Mouse (Mus musculus): Measurements from ENCODE around the gene Ptprt. TPM values are rescaled to one million over a fixed set of nuclear protein-coding genes. Genes with fewer than 3 reads are reported as not detected.

The Ptprt gene
- polyA plus RNA-seq, 1 experiment from 2014 or later, result 23.6 TPM

DNA sequence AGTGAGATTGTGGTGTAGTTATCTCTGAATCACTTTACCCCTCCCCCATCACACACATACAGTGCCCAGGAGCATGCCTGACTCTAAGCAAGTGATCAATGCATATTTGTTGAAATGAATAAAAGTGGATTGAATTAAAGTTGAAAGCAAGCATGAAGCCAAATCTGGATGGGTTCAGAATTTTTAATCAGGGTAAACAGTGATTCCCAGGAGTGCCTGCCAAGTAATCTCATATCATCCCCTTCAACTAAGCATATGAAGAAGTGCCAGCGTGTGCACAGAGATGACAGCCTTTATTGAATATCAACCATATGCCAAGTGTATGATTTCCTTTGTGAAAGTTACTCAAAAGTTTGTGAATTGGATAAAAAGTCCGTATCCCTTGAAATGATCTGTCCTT, 893.4 kb downstream of the Ptprt start:
- 91% methylated on average over 2 of the region's 2 CpGs for WGBS
- Histone ChIP-seq H3K36me3 (ENCODE audit: control insufficient read depth, insufficient read depth, low read length) (no peaks in the 10 kb centered on the region), H3K4me2 (ENCODE audit: low read depth, low read length) (no peak overlapping the region), H3K9ac (replicated peaks; ENCODE audit: low read depth, low read length) (no peak overlapping the region), H3K9me3 (ENCODE audit: control insufficient read depth, low read length) (no peaks in the 10 kb centered on the region), H3K27me3 (ENCODE audit: control insufficient read depth, insufficient read depth, low read length) (no peaks in the 10 kb centered on the region), H3K4me1 (ENCODE audit: control insufficient read depth, insufficient read depth, low read length) (no peaks in the 10 kb centered on the region), H3K27ac (ENCODE audit: low read depth, low read length) (no peak overlapping the region), H3K4me3 (ENCODE audit: low read depth, low read length) (no peak overlapping the region)
- ATAC-seq (ENCODE audit: low read depth), result no peak

DNA sequence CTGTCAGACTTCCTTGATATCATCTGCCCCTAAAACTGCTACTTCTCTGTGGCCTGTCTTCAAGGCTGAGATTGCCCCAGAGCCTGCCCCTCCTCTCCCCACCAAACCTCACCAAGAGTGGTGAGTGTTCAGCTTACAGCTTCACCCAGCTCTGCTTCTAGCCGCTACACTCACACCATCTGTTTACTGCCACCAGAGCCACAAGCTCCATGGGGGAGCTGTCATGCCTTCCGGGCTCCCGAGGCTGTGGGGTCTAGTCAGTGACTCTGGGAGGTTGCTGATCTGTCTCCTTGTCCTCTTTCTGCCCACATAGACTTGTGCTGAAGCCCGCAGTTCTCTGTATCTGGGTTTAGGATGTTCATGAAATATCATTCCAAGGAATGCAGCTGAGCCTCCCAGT, 947.9 kb downstream of the Ptprt start:
- Histone ChIP-seq H3K27ac (ENCODE audit: low read depth, low read length) (no peak overlapping the region), H3K4me1 (ENCODE audit: control insufficient read depth, insufficient read depth, low read length) (no peaks in the 10 kb centered on the region), H3K36me3 (ENCODE audit: control insufficient read depth, insufficient read depth, low read length) (no peaks in the 10 kb centered on the region), H3K4me2 (ENCODE audit: low read depth, low read length) (no peak overlapping the region), H3K27me3 (ENCODE audit: control insufficient read depth, insufficient read depth, low read length) (no peaks in the 10 kb centered on the region), H3K4me3 (ENCODE audit: low read depth, low read length) (no peak overlapping the region), H3K9ac (replicated peaks; ENCODE audit: low read depth, low read length) (no peak overlapping the region), H3K9me3 (ENCODE audit: control insufficient read depth, low read length) (no peaks in the 10 kb centered on the region)
- WGBS, result 29% methylated on average over 4 of the region's 4 CpGs
- no peak for ATAC-seq (ENCODE audit: low read depth)

- H3K27me3 ChIP-seq (ENCODE audit: control insufficient read depth, insufficient read depth, low read length), result no peaks in the 10 kb centered on the region
- no peaks in the 10 kb centered on the region for H3K36me3 ChIP-seq (ENCODE audit: control insufficient read depth, insufficient read depth, low read length)
- no peak for ATAC-seq (ENCODE audit: low read depth)
- H3K9me3 ChIP-seq (ENCODE audit: control insufficient read depth, low read length), result no peaks in the 10 kb centered on the region
- no peak overlapping the region for H3K27ac ChIP-seq (ENCODE audit: low read depth, low read length)
- no peak overlapping the region for H3K4me2 ChIP-seq (ENCODE audit: low read depth, low read length)
- no peak overlapping the region for H3K4me3 ChIP-seq (ENCODE audit: low read depth, low read length)
- H3K9ac ChIP-seq (replicated peaks; ENCODE audit: low read depth, low read length), result no peak overlapping the region
- H3K4me1 ChIP-seq (ENCODE audit: control insufficient read depth, insufficient read depth, low read length), result peaks cover 12% of the 10 kb centered on the region; the same call in 1 of the 2 replicates
- 83% methylated on average over 5 of the region's 5 CpGs for WGBS
Observed at GRCm38 (mm10) chr2:161709316-161709715, 951.6 kb downstream of the Ptprt start.

- Histone ChIP-seq H3K27me3 (ENCODE audit: control insufficient read depth, insufficient read depth, low read length) (no peaks in the 10 kb centered on the region), H3K27ac (ENCODE audit: low read depth, low read length) (no peak overlapping the region), H3K4me3 (ENCODE audit: low read depth, low read length) (no peak overlapping the region), H3K36me3 (ENCODE audit: control insufficient read depth, insufficient read depth, low read length) (no peaks in the 10 kb centered on the region), H3K9me3 (ENCODE audit: control insufficient read depth, low read length) (no peaks in the 10 kb centered on the region), H3K4me2 (ENCODE audit: low read depth, low read length) (no peak overlapping the region), H3K9ac (replicated peaks; ENCODE audit: low read depth, low read length) (no peak overlapping the region), H3K4me1 (ENCODE audit: control insufficient read depth, insufficient read depth, low read length) (peaks cover 12% of the 10 kb centered on the region; the same call in 1 of the 2 replicates)
- 90% methylated on average over 7 of the region's 7 CpGs for WGBS
- no peak for ATAC-seq (ENCODE audit: low read depth)
Observed at GRCm38 (mm10) chr2:161706386-161706915, 954.5 kb downstream of the Ptprt start.

DNA sequence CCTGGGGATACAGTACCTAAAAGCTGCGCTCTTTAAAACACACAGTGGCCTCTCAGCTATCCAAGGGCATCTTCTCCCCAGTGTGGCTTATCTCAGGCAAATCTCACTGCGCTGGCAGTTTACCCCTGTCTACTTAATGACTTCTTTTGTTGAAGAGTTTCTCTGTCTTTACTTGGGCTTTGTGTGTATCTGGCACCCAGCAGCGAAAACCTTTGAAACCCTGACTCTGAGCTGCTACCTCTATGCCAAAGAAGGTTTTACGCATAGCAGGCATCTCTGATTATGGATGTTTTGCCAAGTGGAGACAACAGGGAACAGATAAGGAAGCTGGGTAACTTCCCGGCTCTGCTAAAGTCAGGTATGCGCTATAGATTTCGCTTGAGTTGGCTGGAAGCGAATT, 956.1 kb downstream of the Ptprt start:
- Histone ChIP-seq H3K9ac (replicated peaks; ENCODE audit: low read depth, low read length) (no peak overlapping the region), H3K27ac (ENCODE audit: low read depth, low read length) (0 out of 2 replicates have a peak overlapping the region, but pooled peaks have one; percentile 1), H3K4me2 (ENCODE audit: low read depth, low read length) (no peak overlapping the region), H3K9me3 (ENCODE audit: control insufficient read depth, low read length) (no peaks in the 10 kb centered on the region), H3K4me3 (ENCODE audit: low read depth, low read length) (no peak overlapping the region), H3K27me3 (ENCODE audit: control insufficient read depth, insufficient read depth, low read length) (no peaks in the 10 kb centered on the region), H3K4me1 (ENCODE audit: control insufficient read depth, insufficient read depth, low read length) (peaks cover 12% of the 10 kb centered on the region; the same call in 1 of the 2 replicates), H3K36me3 (ENCODE audit: control insufficient read depth, insufficient read depth, low read length) (no peaks in the 10 kb centered on the region)
- 34% methylated on average over 8 of the region's 8 CpGs for WGBS
- no peak for ATAC-seq (ENCODE audit: low read depth)

GRCm38 (mm10) chr2:161704410-161704809, 956.5 kb downstream of the Ptprt start:
- Histone ChIP-seq H3K4me1 (ENCODE audit: control insufficient read depth, insufficient read depth, low read length) (peaks cover 12% of the 10 kb centered on the region; the same call in 1 of the 2 replicates), H3K27ac (ENCODE audit: low read depth, low read length) (0 out of 2 replicates have a peak overlapping the region, but pooled peaks have one; percentile 1), H3K27me3 (ENCODE audit: control insufficient read depth, insufficient read depth, low read length) (no peaks in the 10 kb centered on the region), H3K4me2 (ENCODE audit: low read depth, low read length) (no peak overlapping the region), H3K9ac (replicated peaks; ENCODE audit: low read depth, low read length) (no peak overlapping the region), H3K9me3 (ENCODE audit: control insufficient read depth, low read length) (no peaks in the 10 kb centered on the region), H3K36me3 (ENCODE audit: control insufficient read depth, insufficient read depth, low read length) (no peaks in the 10 kb centered on the region), H3K4me3 (ENCODE audit: low read depth, low read length) (no peak overlapping the region)
- WGBS, result 20% methylated on average over 9 of the region's 9 CpGs
- 0 out of 2 replicates have a peak, but pooled peaks have one; percentile 49 for ATAC-seq (ENCODE audit: low read depth)

- H3K9ac ChIP-seq (replicated peaks; ENCODE audit: low read depth, low read length), result no peak overlapping the region
- no peak overlapping the region for H3K4me2 ChIP-seq (ENCODE audit: low read depth, low read length)
- no peaks in the 10 kb centered on the region for H3K36me3 ChIP-seq (ENCODE audit: control insufficient read depth, insufficient read depth, low read length)
- H3K9me3 ChIP-seq (ENCODE audit: control insufficient read depth, low read length), result no peaks in the 10 kb centered on the region
- no peaks in the 10 kb centered on the region for H3K4me1 ChIP-seq (ENCODE audit: control insufficient read depth, insufficient read depth, low read length)
- no peaks in the 10 kb centered on the region for H3K27me3 ChIP-seq (ENCODE audit: control insufficient read depth, insufficient read depth, low read length)
- no peak overlapping the region for H3K27ac ChIP-seq (ENCODE audit: low read depth, low read length)
- 91% methylated on average over 8 of the region's 8 CpGs for WGBS
- no peak for ATAC-seq (ENCODE audit: low read depth)
- no peak overlapping the region for H3K4me3 ChIP-seq (ENCODE audit: low read depth, low read length)
Observed at GRCm38 (mm10) chr2:161695819-161696218, 965.1 kb downstream of the Ptprt start.

GRCm38 (mm10) chr2:161668302-161668986, 992.5 kb downstream of the Ptprt start:
- peak overlapping the region; percentile 57; the same call in 1 of the 2 replicates for H3K27ac ChIP-seq (ENCODE audit: low read depth, low read length)
- H3K4me2 ChIP-seq (ENCODE audit: low read depth, low read length), result no peak overlapping the region
- peak; percentile 89; the same call in 1 of the 2 replicates for ATAC-seq (ENCODE audit: low read depth)
- peaks cover 4% of the 10 kb centered on the region; the same call in 1 of the 2 replicates for H3K4me1 ChIP-seq (ENCODE audit: control insufficient read depth, insufficient read depth, low read length)
- no peaks in the 10 kb centered on the region for H3K9me3 ChIP-seq (ENCODE audit: control insufficient read depth, low read length)
- no peaks in the 10 kb centered on the region for H3K36me3 ChIP-seq (ENCODE audit: control insufficient read depth, insufficient read depth, low read length)
- H3K27me3 ChIP-seq (ENCODE audit: control insufficient read depth, insufficient read depth, low read length), result no peaks in the 10 kb centered on the region
- H3K4me3 ChIP-seq (ENCODE audit: low read depth, low read length), result no peak overlapping the region
- WGBS, result 22% methylated on average over 12 of the region's 12 CpGs
- no peak overlapping the region for H3K9ac ChIP-seq (replicated peaks; ENCODE audit: low read depth, low read length)

DNA sequence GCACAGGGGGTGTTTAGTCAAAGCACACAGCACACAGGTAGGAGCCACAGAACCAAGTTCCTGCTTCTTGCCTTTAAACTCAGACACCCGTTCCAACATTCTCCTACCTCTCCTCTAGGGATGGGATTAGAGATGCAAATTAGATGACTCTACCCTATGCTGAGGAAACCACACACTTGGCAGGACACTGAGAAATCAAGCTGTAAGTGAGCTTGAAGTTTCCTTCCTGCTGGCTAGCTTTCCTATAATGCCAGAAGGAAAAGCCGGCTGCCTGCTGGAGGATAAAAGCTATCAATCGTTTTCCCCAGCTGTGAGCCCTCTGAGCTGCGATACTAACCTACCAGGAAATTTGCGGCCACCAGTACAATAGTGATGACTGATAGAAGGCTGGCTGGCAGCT, 999.0 kb downstream of the Ptprt start:
- no peak for ATAC-seq (ENCODE audit: low read depth)
- Histone ChIP-seq H3K4me1 (ENCODE audit: control insufficient read depth, insufficient read depth, low read length) (no peaks in the 10 kb centered on the region), H3K4me3 (ENCODE audit: low read depth, low read length) (no peak overlapping the region), H3K4me2 (ENCODE audit: low read depth, low read length) (no peak overlapping the region), H3K36me3 (ENCODE audit: control insufficient read depth, insufficient read depth, low read length) (no peaks in the 10 kb centered on the region), H3K27me3 (ENCODE audit: control insufficient read depth, insufficient read depth, low read length) (no peaks in the 10 kb centered on the region), H3K27ac (ENCODE audit: low read depth, low read length) (no peak overlapping the region), H3K9me3 (ENCODE audit: control insufficient read depth, low read length) (no peaks in the 10 kb centered on the region), H3K9ac (replicated peaks; ENCODE audit: low read depth, low read length) (no peak overlapping the region)
- 15% methylated on average over 5 of the region's 5 CpGs for WGBS

Measured in neural tube, embryonic 14.5 days (tissue).